Mouse (Mus musculus): ENCODE results near the gene Tusc2.

- no peak for TF ChIP-seq CTCF (IDR thresholded peaks at IDR 0.05; ENCODE audit: extremely low read depth, insufficient read length, insufficient replicate concordance, low read depth, low read length)
- TF ChIP-seq POLR2A (IDR thresholded peaks at IDR 0.05; ENCODE audit: low read depth, low read length) = no peak
Observed at GRCm38 (mm10) chr9:107551117-107551889, 11.8 kb upstream of the Tusc2 start, which contains the start of gene Rassf1.

Data from small intestine, adult 2 months (tissue).